Mouse (Mus musculus): ENCODE results near the gene Cntn5. TPM values are rescaled to one million over a fixed set of nuclear protein-coding genes. Genes with fewer than 3 reads are reported as not detected.

Gene Cntn5
- polyA plus RNA-seq, 1 experiment: not detected

- TF ChIP-seq GATA1 (IDR thresholded peaks at IDR 0.05; ENCODE audit: low read length): no peak
These were observed 522.9 kb downstream of the Cntn5 start for GRCm38 (mm10) chr9:10381701-10382100.

- no peak for TF ChIP-seq GATA1 (IDR thresholded peaks at IDR 0.05; ENCODE audit: low read length)
These were observed 528.3 kb downstream of the Cntn5 start for GRCm38 (mm10) chr9:10376261-10376660.

DNA sequence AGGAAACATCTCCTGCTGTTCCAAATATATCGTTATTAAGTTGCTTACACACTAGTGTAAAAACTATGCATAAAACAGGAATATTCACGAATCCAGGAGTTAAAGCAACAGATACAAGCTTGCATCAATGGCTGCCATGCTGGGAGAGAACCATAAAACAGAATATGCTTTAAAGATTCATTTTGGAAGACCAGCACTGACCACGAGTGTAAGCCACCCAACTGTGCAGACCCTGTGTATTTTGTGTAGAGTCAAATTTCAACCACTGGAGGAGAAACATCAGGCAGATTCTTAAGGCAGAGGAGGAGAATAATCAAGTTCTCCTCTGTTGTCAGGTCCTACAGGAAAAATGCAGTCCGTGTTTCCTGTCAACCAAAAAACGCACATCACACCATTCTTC is 535.6 kb downstream of the Cntn5 start:
- no peak for TF ChIP-seq GATA1 (IDR thresholded peaks at IDR 0.05; ENCODE audit: low read length)

DNA sequence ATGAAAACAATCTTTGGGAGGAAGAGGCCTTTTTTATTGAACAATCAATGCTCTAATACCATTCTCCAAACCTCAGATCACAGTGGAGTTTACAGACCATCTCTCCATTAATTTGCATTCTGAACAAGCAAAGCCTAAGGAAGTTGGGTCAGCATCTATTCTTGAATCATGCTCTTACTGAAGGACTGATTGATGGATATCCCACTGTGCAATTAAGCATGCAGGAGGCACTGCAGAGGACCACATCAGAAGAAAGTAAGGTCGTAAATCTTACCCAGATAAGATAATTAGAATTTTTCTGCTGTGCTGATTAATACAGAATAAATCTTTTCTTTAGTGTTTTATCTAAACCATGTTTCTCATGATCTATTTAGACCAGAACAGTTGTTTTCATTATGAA is 536.2 kb downstream of the Cntn5 start:
- TF ChIP-seq GATA1 (IDR thresholded peaks at IDR 0.05; ENCODE audit: low read length): no peak

DNA sequence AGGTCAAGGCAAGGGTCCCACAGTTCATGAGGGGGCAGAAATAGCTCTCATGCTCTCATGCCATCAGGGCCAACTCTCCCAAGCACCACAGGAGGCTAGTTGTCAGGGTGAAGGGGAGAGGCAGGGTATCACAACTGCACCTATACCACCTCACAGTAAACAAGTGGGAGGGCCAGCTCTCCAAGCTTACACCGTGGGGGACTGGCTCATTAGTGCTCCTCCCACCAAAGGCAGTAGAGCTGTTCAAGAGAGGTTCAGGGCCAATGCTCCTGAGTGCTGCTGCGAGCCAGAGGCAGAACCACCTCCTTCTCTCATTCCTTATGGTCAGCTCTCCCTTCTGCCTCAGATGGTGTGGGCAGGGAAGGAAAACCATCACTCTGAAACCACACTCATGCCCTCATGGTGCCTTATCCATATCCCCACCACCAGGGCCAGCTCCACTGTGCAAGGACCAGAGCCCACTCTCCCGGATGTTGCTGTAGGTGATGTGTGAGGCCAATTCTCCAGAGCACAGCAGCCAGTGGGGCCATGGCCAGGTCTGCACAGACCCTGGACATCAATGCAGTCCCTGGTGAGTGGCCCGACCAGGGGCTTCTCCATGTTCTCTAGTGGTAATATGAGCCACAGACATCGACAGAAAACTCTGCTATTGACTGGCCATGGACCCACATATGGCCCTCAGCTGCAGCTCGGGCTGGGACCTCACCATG is 538.2 kb downstream of the Cntn5 start:
- TF ChIP-seq GATA1 (IDR thresholded peaks at IDR 0.05; ENCODE audit: low read length): no peak

GRCm38 (mm10) chr9:10350909-10351655 is 553.5 kb downstream of the Cntn5 start:
- no peak for TF ChIP-seq GATA1 (IDR thresholded peaks at IDR 0.05; ENCODE audit: low read length)

DNA sequence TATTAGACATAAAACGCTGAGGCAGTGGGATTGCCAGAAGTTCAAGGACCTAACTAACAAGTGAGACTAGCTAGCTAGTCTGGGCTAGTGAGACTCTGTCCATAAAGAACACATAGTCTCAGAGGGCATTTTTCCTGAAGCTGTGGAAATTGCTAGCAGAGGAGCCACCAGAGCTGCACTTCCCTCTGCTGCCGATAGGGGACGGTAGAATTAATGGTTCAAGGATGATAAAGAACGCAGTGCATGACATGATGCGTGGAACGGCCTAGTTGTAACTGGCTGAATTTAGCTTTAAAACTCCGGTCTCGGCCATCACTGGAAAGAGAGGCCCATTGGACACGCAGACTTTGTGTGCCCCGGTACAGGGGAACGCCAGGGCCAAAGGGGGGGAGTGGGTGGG is 555.8 kb downstream of the Cntn5 start:
- TF ChIP-seq GATA1 (IDR thresholded peaks at IDR 0.05; ENCODE audit: low read length): no peak

DNA sequence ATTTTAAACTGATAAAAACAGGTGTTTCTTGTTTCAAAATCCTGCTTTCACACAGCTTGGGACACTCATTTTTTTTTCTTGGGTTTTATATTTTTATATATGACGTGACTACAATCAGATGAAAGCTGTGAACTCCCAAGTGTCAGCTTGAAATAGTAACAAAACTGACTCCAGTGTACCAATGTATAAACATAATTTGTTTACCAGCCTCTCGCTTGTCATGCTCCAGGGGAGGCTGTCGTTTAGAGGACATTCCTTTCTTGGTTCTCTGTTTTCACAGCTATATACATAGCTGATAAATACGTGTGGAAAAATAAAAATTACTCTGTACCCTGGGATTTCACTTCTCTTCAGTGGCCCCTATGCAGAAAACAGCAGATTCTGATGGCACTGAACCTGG is 556.4 kb downstream of the Cntn5 start:
- TF ChIP-seq GATA1 (IDR thresholded peaks at IDR 0.05; ENCODE audit: low read length): no peak

DNA sequence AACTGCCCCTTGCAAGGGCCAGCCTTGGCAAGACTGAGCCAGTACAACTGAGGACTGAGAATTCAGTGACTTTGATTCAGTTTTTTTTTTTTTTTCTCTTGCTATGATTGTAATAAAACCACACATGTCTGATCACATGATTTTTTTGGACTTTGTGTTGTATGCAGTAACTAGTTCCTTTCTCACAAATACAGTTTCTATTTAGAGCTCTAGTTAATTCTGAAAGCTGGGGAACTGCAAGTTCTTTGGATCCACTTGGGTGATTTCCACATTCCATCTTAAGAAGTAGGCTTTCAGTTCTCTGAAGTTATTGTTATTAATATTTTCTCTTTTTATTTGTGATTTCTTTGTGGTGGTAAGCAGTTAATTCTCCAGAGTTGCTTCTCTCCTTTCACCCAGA is 563.8 kb downstream of the Cntn5 start:
- TF ChIP-seq GATA1 (IDR thresholded peaks at IDR 0.05; ENCODE audit: low read length): no peak

GRCm38 (mm10) chr9:10339716-10340115 is 564.9 kb downstream of the Cntn5 start:
- no peak for TF ChIP-seq GATA1 (IDR thresholded peaks at IDR 0.05; ENCODE audit: low read length)

DNA sequence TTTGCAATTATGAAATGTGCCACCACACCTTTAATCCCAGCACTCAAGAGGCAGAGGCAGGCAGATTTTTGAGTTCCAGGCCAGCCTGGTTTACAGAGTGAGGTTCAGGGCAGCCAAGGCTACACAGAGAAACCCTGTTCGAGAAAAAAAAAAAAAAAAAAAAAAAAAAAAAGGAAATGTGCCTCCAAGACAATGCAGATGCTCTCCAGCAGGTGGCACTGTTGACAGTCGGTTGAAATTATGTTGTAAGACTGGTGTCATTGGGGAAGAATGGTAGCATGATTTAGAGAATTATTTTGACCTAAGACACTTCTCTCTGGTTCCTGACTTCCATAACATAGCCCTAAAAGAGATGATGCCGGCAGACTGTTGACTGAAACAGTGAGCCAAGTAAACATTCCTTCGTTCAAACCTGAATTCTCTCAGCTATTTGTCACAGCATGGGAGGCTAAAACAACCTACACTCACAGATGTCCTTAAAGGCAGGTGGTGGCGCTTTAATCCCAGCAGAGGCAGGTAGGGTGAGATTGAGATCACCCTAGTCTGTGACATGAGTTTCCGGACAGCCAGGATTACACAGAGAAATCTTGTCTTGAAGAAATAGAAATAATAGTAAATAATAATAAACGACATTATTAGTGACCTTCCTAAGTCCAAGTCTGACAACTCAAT is 579.7 kb downstream of the Cntn5 start:
- no peak for TF ChIP-seq GATA1 (IDR thresholded peaks at IDR 0.05; ENCODE audit: low read length)

DNA sequence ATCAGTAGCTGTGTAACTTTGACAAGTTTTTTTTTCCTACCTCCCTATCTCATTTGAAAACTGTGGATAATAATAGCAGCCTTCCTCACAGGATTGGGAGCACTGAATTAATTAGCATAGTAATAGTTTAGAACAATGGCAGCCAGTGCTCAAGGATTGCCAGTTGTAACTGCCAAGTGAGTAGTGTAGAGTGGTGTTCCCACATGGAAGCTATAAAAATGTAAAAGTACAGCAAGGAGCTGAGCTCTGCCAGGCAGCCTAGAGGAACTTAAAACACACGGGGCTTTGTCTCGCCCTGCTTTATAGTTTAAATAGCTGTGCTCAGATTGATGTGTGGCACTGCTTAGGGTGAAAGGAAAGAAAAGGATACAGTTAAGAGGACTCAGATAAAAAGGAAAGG is 635.2 kb downstream of the Cntn5 start:
- no peak for TF ChIP-seq GATA1 (IDR thresholded peaks at IDR 0.05; ENCODE audit: low read length)

GRCm38 (mm10) chr9:10268836-10269235 is 635.7 kb downstream of the Cntn5 start:
- no peak for TF ChIP-seq GATA1 (IDR thresholded peaks at IDR 0.05; ENCODE audit: low read length)

- no peak for TF ChIP-seq GATA1 (IDR thresholded peaks at IDR 0.05; ENCODE audit: low read length)
These were observed 639.0 kb downstream of the Cntn5 start for GRCm38 (mm10) chr9:10265616-10266015.

DNA sequence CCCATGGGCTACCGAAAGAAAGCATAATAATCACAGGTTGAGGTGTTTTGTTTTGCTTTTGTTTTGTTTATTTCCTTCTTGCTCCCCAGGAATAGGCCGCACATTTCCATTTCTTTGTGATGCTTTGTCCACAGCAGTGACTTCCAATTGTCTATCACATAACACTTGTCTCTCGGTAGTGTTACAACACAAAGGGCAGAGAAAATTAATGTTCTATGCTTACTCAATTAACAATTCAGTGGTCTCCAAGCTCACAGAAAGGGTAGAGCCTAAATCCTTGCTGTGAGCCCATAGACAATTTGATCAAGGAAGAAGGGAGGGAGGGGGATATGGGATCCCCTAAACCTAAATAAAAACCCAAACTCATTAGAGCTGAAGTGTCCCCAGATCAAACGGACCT is 671.2 kb downstream of the Cntn5 start:
- no peak for TF ChIP-seq GATA1 (IDR thresholded peaks at IDR 0.05; ENCODE audit: low read length)

GRCm38 (mm10) chr9:10232066-10232465 is 672.5 kb downstream of the Cntn5 start:
- no peak for TF ChIP-seq GATA1 (IDR thresholded peaks at IDR 0.05; ENCODE audit: low read length)

Measured in G1E-ER4 (cell line).